Mouse (Mus musculus): ENCODE data around the gene Zmynd10. TPM values are rescaled to one million over a fixed set of nuclear protein-coding genes. Genes with fewer than 3 reads are reported as not detected.

Zmynd10 gene
- total RNA-seq, 2 experiments from 2014 or later, result 3.8 to 4.7 TPM

- peak within 1 kb of the TSS; percentile 95 for H3K27ac ChIP-seq
- H3K4me3 ChIP-seq, result peak within 1 kb of the TSS; percentile 95
- intact Hi-C loops (cut with DNase I), result no loop called here
- TF ChIP-seq CTCF (IDR thresholded peaks at IDR 0.05), result no peak; the same call in 1 of the 2 replicates
- peak; percentile 91 to 94 for DNase-seq (ENCODE audit: extremely low spot score in 1 of 2, low spot score in 2 of 2)
Measured at GRCm38 (mm10) chr9:107541474-107542351, 5.4 kb upstream of the Zmynd10 start, which contains the start of the genes Cyb561d2 and Nprl2. Cyb561d2 (minus strand) TSS chr9:107542193. Nprl2 (plus strand) TSS chr9:107542226.

GRCm38 (mm10) chr9:107542352-107542686 is 4.8 kb upstream of the Zmynd10 start:
- DNase-seq (ENCODE audit: extremely low spot score in 1 of 2, low spot score in 2 of 2), result no peak
- intact Hi-C loops (cut with DNase I), result no loop called here
- Histone ChIP-seq H3K4me3 (peak overlapping the region; percentile 95), H3K27ac (peak overlapping the region; percentile 95)
- TF ChIP-seq CTCF (IDR thresholded peaks at IDR 0.05), result no peak

- H3K27ac ChIP-seq, result peak overlapping the region; percentile 95; the same call in 1 of the 2 replicates
- intact Hi-C loops (cut with DNase I), result no loop called here
- H3K4me3 ChIP-seq, result peak overlapping the region; percentile 95
- TF ChIP-seq CTCF (IDR thresholded peaks at IDR 0.05), result no peak
- DNase-seq (ENCODE audit: extremely low spot score in 1 of 2, low spot score in 2 of 2), result no peak
Measured at GRCm38 (mm10) chr9:107542721-107543120, 4.4 kb upstream of the Zmynd10 start.

- Histone ChIP-seq H3K27ac (no peak overlapping the region), H3K4me3 (no peak overlapping the region)
- DNase-seq (ENCODE audit: extremely low spot score in 1 of 2, low spot score in 2 of 2), result no peak
- no peak for TF ChIP-seq CTCF (IDR thresholded peaks at IDR 0.05)
- intact Hi-C loops (cut with DNase I), result no loop called here
Measured at GRCm38 (mm10) chr9:107543299-107543698, 3.8 kb upstream of the Zmynd10 start.

- H3K27ac ChIP-seq, result no peak overlapping the region
- TF ChIP-seq CTCF (IDR thresholded peaks at IDR 0.05), result no peak
- intact Hi-C loops (cut with DNase I), result no loop called here
- H3K4me3 ChIP-seq, result no peak overlapping the region
- no peak for DNase-seq (ENCODE audit: extremely low spot score in 1 of 2, low spot score in 2 of 2)
Measured at GRCm38 (mm10) chr9:107544196-107544700, 2.9 kb upstream of the Zmynd10 start.

DNA sequence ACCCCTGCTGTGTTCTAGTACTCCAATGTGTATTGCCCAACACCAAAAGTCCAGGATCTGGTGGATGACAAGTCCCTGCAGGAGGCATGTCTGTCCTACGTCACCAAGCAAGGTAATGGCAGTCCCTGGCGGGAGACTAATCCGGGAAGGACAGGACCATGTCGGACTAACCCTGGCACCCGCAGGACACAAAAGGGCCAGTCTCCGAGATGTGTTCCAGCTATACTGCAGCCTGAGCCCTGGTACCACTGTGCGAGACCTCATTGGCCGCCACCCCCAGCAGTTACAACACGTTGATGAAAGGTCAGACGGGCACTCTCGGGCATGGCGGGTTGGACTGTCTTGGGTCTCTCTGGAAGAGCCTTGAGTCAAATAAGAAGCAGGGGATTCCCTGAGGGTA is 2.4 kb upstream of the Zmynd10 start:
- Histone ChIP-seq H3K4me3 (no peak overlapping the region), H3K27ac (no peak overlapping the region)
- no peak for TF ChIP-seq CTCF (IDR thresholded peaks at IDR 0.05)
- intact Hi-C loops (cut with DNase I), result no loop called here
- DNase-seq (ENCODE audit: extremely low spot score in 1 of 2, low spot score in 2 of 2), result no peak

- Histone ChIP-seq H3K4me3 (no peak overlapping the region), H3K27ac (no peak overlapping the region)
- DNase-seq (ENCODE audit: extremely low spot score in 1 of 2, low spot score in 2 of 2), result no peak
- intact Hi-C loops (cut with DNase I), result no loop called here
- no peak for TF ChIP-seq CTCF (IDR thresholded peaks at IDR 0.05)
Measured at GRCm38 (mm10) chr9:107545199-107545598, 1.9 kb upstream of the Zmynd10 start.

DNA sequence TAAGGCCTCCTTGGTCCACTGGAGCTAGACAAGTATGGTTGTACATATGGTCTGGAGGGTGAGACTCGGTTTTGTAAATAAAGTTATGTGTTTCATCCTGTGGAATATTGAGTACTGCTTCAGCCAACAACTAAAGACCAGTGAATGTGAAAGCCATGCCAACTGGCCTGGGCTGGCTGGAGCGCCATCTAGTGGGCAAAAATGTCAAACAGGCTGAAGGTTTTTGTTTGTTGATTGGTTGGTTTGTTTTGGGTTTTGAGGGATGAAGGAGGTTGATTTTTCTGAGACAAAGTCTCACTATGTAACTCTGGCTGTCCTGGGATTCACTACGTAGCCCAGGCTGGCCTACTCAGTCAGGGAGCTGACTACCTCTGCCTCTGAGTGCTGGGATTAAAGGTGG is 1.5 kb upstream of the Zmynd10 start:
- peak in 1 of 2 experiments; percentile 78 for DNase-seq (ENCODE audit: extremely low spot score in 1 of 2, low spot score in 2 of 2)
- H3K27ac ChIP-seq, result no peak overlapping the region
- intact Hi-C loops (cut with DNase I), result no loop called here

DNA sequence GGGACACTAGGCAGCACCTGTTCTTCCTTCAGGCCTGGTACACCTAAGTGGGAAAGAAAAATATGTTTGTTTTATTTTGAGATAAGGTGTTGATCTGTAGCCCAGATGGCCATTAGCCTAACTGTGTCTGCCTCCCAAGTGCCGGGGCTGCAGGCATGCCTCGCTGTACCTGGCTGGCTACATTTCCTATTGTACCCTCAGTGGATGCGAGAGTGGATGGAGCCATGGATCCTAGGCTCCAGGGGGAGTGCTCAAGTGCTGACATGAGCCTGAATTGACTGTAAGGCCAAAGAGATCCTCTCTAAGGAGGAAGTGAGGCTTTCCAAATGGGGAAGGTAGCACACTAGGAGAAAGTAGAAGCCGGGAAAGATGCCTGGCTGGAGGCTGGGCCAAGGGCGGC is 859 bp downstream of the Zmynd10 start:
- intact Hi-C loops (cut with DNase I), result no loop called here
- Histone ChIP-seq H3K27ac (no peak overlapping the region), H3K4me3 (no peak overlapping the region)
- no peak for DNase-seq (ENCODE audit: extremely low spot score in 1 of 2, low spot score in 2 of 2)
- TF ChIP-seq CTCF (IDR thresholded peaks at IDR 0.05), result no peak

More for the DNA sequence above, 1.5 kb upstream of the Zmynd10 start:
- peak; percentile 96 for TF ChIP-seq CTCF (IDR thresholded peaks at IDR 0.05)
- H3K4me3 ChIP-seq, result no peak overlapping the region

DNA sequence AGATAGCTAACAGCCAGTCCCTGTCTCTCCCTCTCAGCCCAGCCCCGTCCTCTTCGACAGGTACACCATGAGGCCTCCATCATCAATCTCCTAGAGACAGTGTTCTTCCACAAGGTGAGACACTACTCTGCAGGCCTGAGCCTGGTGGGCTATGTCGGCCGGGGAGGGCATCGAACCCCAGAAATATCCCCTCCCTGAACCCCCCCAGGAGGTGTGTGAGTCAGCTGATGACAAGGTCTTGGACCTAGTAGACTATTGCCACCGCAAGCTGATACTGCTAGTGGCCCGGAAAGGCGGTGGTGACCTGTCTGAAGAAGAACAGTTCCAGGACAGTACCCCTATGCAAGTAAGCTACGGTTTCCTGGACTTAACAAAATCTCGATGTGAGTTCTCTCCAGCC is 1.7 kb downstream of the Zmynd10 start:
- intact Hi-C loops (cut with DNase I), result no loop called here
- TF ChIP-seq CTCF (IDR thresholded peaks at IDR 0.05), result no peak
- Histone ChIP-seq H3K27ac (no peak overlapping the region), H3K4me3 (no peak overlapping the region)
- no peak for DNase-seq (ENCODE audit: extremely low spot score in 1 of 2, low spot score in 2 of 2)

DNA sequence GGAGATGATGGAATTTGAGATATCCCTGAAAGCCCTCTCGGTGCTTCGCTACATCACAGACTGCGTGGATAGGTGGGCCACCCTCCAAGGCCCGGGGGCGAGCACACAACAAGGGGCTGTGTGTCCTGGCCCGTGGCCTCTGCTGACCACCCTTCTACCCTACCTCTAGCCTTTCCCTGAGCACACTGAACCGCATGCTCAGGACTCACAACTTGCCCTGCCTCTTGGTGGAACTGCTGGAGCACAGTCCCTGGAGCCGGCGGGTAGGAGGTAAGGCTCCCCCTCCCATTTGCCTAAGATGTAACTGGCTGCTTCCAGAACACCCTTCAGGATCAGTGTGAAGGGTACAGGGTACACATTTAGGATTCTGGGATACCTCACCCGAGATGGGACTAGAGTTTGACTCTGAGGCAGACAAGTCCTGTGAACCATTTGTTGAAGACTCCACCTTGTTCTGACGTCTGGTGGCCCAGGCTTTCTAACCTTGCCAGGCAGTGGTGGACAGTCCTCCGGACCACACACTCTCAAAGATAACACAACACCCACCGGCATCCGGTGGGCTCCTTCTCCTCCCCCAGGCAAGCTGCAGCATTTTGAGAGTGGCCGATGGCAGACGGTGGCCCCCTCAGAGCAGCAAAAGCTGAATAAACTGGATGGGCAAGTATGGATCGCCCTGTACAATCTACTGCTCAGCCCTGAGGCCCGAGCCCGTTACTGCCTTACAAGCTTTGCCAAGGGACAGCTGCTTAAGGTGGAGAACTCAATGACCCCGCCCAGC is 2.4 kb downstream of the Zmynd10 start:
- no peak for TF ChIP-seq CTCF (IDR thresholded peaks at IDR 0.05)
- H3K27ac ChIP-seq, result no peak overlapping the region
- intact Hi-C loops (cut with DNase I), result no loop called here
- no peak for DNase-seq (ENCODE audit: extremely low spot score in 1 of 2, low spot score in 2 of 2)
- no peak overlapping the region for H3K4me3 ChIP-seq

All from left cerebral cortex, adult 2 months (tissue).